8 mouse cellular contexts compared by ENCODE assay signal in the genomic region with DNA sequence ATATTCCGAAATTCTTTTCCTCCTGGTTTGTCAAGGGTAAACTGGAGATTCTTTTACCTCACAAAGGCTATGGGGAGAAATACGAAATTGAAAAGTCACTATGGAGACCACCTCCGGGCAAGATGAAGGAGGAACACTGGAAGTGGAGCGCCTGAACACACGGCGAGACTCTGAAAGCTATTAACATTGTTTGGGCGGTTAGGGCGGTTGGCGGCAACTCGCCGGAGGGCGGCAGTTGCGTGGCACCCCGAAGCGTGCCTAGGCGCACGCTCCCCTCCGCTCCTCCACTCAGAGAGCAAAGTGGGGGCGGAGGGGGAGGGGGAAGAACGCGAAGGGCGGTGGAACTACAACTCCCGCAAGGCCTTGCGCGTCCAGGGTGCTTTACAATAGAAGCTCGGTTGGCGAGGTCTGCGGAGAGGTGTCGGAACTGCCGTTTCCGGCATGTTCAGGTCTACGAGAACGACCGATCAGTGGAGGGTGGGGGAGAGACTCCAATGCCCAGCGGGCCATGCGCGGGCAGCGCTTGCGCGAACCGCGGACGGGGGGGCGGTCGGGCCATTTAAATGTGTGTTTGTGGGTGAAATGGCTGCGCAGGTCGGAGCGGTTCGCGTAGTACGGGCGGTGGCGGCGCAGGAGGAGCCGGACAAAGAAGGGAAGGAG. TPM values are rescaled to one million over a fixed set of nuclear protein-coding genes. Genes with fewer than 3 reads are reported as not detected.
DNase-seq lines count a peak whose midpoint lies in the region; ATAC-seq lines count a peak whose summit lies in the region.

Gene Rsbn1 (plus strand): TSS at position 111 of the 660 bp plus-strand sequence.

- peaks cover 10% of the 10 kb centered on the region for H3K4me1 ChIP-seq in lung, embryonic 16.5 days (replicated peaks; ENCODE audit: control insufficient read depth, insufficient read depth, low read length)

- peak within 1 kb of the TSS; percentile 99 for H3K4me3 ChIP-seq in lung, embryonic 16.5 days (ENCODE audit: low read length)

- peak; percentile 100 for DNase-seq in MEL-GATA-1-ER (ENCODE audit: extremely low read depth, low read depth)
- DNase-seq in cerebellum, adult 8-10 months, result peak; percentile 95
- DNase-seq in forelimb bud, embryonic 11.5 days (ENCODE audit: low read depth, low spot score), result peak; percentile 99
- peak; percentile 86 for DNase-seq in layer of hippocampus, adult 9-10 months (ENCODE audit: low spot score)
- peak; percentile 82 for DNase-seq in ovary, postnatal 10 days (ENCODE audit: low spot score)
- peak; percentile 93 to 99 for DNase-seq in thymus, postnatal 10 days (ENCODE audit: low spot score in 2 of 2)

- no peaks in the 10 kb centered on the region for H3K9me3 ChIP-seq in lung, embryonic 16.5 days (ENCODE audit: control insufficient read depth, low read length)

- no peaks in the 10 kb centered on the region for H3K36me3 ChIP-seq in lung, embryonic 16.5 days (ENCODE audit: control insufficient read depth, insufficient read depth, low read length)

- H3K27ac ChIP-seq in lung, embryonic 16.5 days (ENCODE audit: low read length), result peak within 1 kb of the TSS; percentile 93

- under 1% methylated on average over 49 of the region's 55 CpGs for whole genome bisulfite sequencing in lung, embryonic 16.5 days

- ATAC-seq in hematopoietic stem cell, adult 5-6 weeks (replicated peaks in 1 of 2; ENCODE audit: insufficient read depth in 1 of 2, low FRiP score in 2 of 2, low TSS enrichment in 1 of 2, low read depth in 1 of 2, poor library complexity in 2 of 2, severe bottlenecking in 2 of 2), result peak; percentile 96 to 97
- ATAC-seq in lung, embryonic 16.5 days (ENCODE audit: low read depth), result peak; percentile 100

- H3K9ac ChIP-seq in lung, embryonic 16.5 days (ENCODE audit: low read length), result peak within 1 kb of the TSS; percentile 97

- H3K4me2 ChIP-seq in lung, embryonic 16.5 days (ENCODE audit: low read depth, low read length), result peak within 1 kb of the TSS; percentile 74

- no peaks in the 10 kb centered on the region for H3K27me3 ChIP-seq in lung, embryonic 16.5 days (ENCODE audit: control insufficient read depth, insufficient read depth, low read depth, low read length)

RNA-seq across cellular contexts. Expression of gene Rsbn1, which starts in this region (rescaled TPM):
- total RNA-seq in hematopoietic stem cell, adult 5-6 weeks (2017), result 47.0 and 48.7 TPM in 2 replicates
- polyA plus RNA-seq in lung, embryonic 16.5 days (2015; fragmentation: Nextera tagmentation; extraction: Ambion mirVana), result 7.7 and 8.9 TPM in 2 replicates

Comparison
In these comparisons a context has a peak if more than half of its experiments do, and no peak if none do; other contexts are left out.
1. Peak in every context shown above with its lines: DNase-seq, ATAC-seq, H3K4me3 ChIP-seq and H3K27ac ChIP-seq.